Mouse (Mus musculus): ENCODE measurements around the gene Zfp36l1.

DNA sequence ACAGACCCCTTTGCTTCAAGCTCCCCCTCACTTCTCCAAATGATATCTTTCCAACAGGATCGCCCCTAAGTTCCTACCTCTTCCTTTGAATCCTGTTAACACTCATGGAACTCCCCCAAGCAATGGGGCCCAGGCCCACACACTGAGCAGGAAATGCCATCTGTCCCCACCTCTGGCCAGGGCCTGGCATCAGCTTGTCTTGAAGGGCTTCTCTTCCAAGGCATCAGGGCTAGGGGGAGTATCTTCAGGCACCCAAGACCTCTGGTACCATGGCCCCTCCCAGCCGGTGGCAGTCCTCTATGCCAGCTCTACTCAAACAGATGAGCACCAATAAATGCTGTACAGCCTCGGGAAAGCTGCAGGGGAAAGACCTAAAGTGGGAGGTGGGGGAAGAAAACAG is 11.9 kb upstream of the Zfp36l1 start:
- TF ChIP-seq POLR2A (IDR thresholded peaks at IDR 0.05; ENCODE audit: low read depth, low read length): no peak
- TF ChIP-seq CTCF (IDR thresholded peaks at IDR 0.05; ENCODE audit: extremely low read depth, insufficient read depth, insufficient read length, insufficient replicate concordance): no peak

Measured in spleen, adult 2 months (tissue).